Mouse (Mus musculus): ENCODE data around the gene Man1a2. TPM values are rescaled to one million over a fixed set of nuclear protein-coding genes. Genes with fewer than 3 reads are reported as not detected.

The Man1a2 gene
- polyA plus RNA-seq, 1 experiment = 7.1 TPM

- TF ChIP-seq MAX (IDR thresholded peaks at IDR 0.05) = no peak
- no peak for TF ChIP-seq MYOD1 (IDR thresholded peaks at IDR 0.05; ENCODE audit: control insufficient read depth, insufficient read length, low read depth)
- TF ChIP-seq FOSL1 (IDR thresholded peaks at IDR 0.05; ENCODE audit: insufficient read depth, low read length, poor library complexity, severe bottlenecking) = no peak
- TF ChIP-seq MYOG (IDR thresholded peaks at IDR 0.05; ENCODE audit: control insufficient read depth, extremely low read depth, insufficient read length) = no peak
- TF ChIP-seq CEBPB (IDR thresholded peaks at IDR 0.05; ENCODE audit: low read depth) = no peak
- TF ChIP-seq CTCF (IDR thresholded peaks at IDR 0.05; ENCODE audit: control insufficient read depth, insufficient read depth, insufficient read length) = no peak
- Histone ChIP-seq H3K27me3 (ENCODE audit: control insufficient read depth, insufficient read depth, insufficient read length) (no peaks in the 10 kb centered on the region), H3ac (ENCODE audit: control insufficient read depth, insufficient read length, low read depth) (no peak overlapping the region), H3K4me3 (ENCODE audit: insufficient read depth, poor library complexity, severe bottlenecking) (no peak overlapping the region), H3K79me3 (ENCODE audit: low read depth) (no peaks in the 10 kb centered on the region), H3K79me2 (ENCODE audit: control insufficient read depth, insufficient read depth) (no peaks in the 10 kb centered on the region), H3K36me3 (ENCODE audit: control insufficient read depth, insufficient read depth) (no peaks in the 10 kb centered on the region)
Measured at GRCm38 (mm10) chr3:100530919-100531318, 154.4 kb downstream of the Man1a2 start.

- Histone ChIP-seq H3K79me3 (ENCODE audit: low read depth) (no peaks in the 10 kb centered on the region), H3K36me3 (ENCODE audit: control insufficient read depth, insufficient read depth) (no peaks in the 10 kb centered on the region), H3K79me2 (ENCODE audit: control insufficient read depth, insufficient read depth) (no peaks in the 10 kb centered on the region), H3K27me3 (ENCODE audit: control insufficient read depth, insufficient read depth, insufficient read length) (no peaks in the 10 kb centered on the region), H3K4me3 (ENCODE audit: insufficient read depth, poor library complexity, severe bottlenecking) (no peak overlapping the region), H3ac (ENCODE audit: control insufficient read depth, insufficient read length, low read depth) (no peak overlapping the region)
- TF ChIP-seq MYOD1 (IDR thresholded peaks at IDR 0.05; ENCODE audit: control insufficient read depth, insufficient read length, low read depth) (no peak), USF1 (IDR thresholded peaks at IDR 0.05; ENCODE audit: low read depth) (no peak), MYOG (IDR thresholded peaks at IDR 0.05; ENCODE audit: control insufficient read depth, extremely low read depth, insufficient read length) (no peak), FOSL1 (IDR thresholded peaks at IDR 0.05; ENCODE audit: insufficient read depth, low read length, poor library complexity, severe bottlenecking) (no peak), CTCF (IDR thresholded peaks at IDR 0.05; ENCODE audit: control insufficient read depth, insufficient read depth, insufficient read length) (no peak), CEBPB (IDR thresholded peaks at IDR 0.05; ENCODE audit: low read depth) (no peak), MAX (IDR thresholded peaks at IDR 0.05) (no peak)
Measured at GRCm38 (mm10) chr3:100530244-100530788, 155.0 kb downstream of the Man1a2 start.

DNA sequence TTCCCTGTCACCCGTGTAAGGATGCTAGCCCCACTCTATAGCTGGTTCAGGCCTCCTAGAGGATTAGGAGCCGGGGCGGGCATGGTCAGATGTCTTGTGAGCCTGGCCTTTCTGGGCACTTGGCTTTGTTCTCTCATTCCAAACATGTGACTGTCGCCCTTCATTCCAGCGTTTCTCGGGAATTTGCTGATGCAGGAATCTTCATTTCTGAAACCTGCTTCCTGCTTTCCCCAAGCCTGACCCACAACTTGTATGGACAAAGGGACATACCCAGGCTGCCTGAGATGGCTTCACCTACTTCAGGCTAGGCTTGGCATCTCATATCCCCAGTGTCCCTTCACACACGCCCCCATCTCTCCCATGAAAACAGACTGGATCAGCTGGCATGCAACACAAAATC lies 162.6 kb downstream of the Man1a2 start:
- H3K36me3 ChIP-seq (ENCODE audit: control insufficient read depth, insufficient read depth) = no peaks in the 10 kb centered on the region
- TF ChIP-seq MYOG (IDR thresholded peaks at IDR 0.05; ENCODE audit: control insufficient read depth, extremely low read depth, insufficient read length) = no peak
- no peak for TF ChIP-seq CTCF (IDR thresholded peaks at IDR 0.05; ENCODE audit: control insufficient read depth, insufficient read depth, insufficient read length)
- no peak for TF ChIP-seq USF1 (IDR thresholded peaks at IDR 0.05; ENCODE audit: low read depth)
- no peak for TF ChIP-seq CEBPB (IDR thresholded peaks at IDR 0.05; ENCODE audit: low read depth)
- no peak for TF ChIP-seq MAX (IDR thresholded peaks at IDR 0.05)
- no peak for TF ChIP-seq FOSL1 (IDR thresholded peaks at IDR 0.05; ENCODE audit: insufficient read depth, low read length, poor library complexity, severe bottlenecking)
- no peak for TF ChIP-seq MYOD1 (IDR thresholded peaks at IDR 0.05; ENCODE audit: control insufficient read depth, insufficient read length, low read depth)
- H3K79me3 ChIP-seq (ENCODE audit: low read depth) = no peaks in the 10 kb centered on the region
- H3K27me3 ChIP-seq (ENCODE audit: control insufficient read depth, insufficient read depth, insufficient read length) = no peaks in the 10 kb centered on the region
- no peak overlapping the region for H3ac ChIP-seq (ENCODE audit: control insufficient read depth, insufficient read length, low read depth)
- no peaks in the 10 kb centered on the region for H3K79me2 ChIP-seq (ENCODE audit: control insufficient read depth, insufficient read depth)
- no peak overlapping the region for H3K4me3 ChIP-seq (ENCODE audit: insufficient read depth, poor library complexity, severe bottlenecking)

- no peak overlapping the region for H3ac ChIP-seq (ENCODE audit: control insufficient read depth, insufficient read length, low read depth)
- no peaks in the 10 kb centered on the region for H3K79me3 ChIP-seq (ENCODE audit: low read depth)
- no peaks in the 10 kb centered on the region for H3K36me3 ChIP-seq (ENCODE audit: control insufficient read depth, insufficient read depth)
- no peak for TF ChIP-seq CTCF (IDR thresholded peaks at IDR 0.05; ENCODE audit: control insufficient read depth, insufficient read depth, insufficient read length)
- no peak for TF ChIP-seq USF1 (IDR thresholded peaks at IDR 0.05; ENCODE audit: low read depth)
- TF ChIP-seq CEBPB (IDR thresholded peaks at IDR 0.05; ENCODE audit: low read depth) = no peak
- no peak for TF ChIP-seq MYOG (IDR thresholded peaks at IDR 0.05; ENCODE audit: control insufficient read depth, extremely low read depth, insufficient read length)
- TF ChIP-seq MAX (IDR thresholded peaks at IDR 0.05) = no peak
- TF ChIP-seq MYOD1 (IDR thresholded peaks at IDR 0.05; ENCODE audit: control insufficient read depth, insufficient read length, low read depth) = no peak
- no peak for TF ChIP-seq FOSL1 (IDR thresholded peaks at IDR 0.05; ENCODE audit: insufficient read depth, low read length, poor library complexity, severe bottlenecking)
- H3K27me3 ChIP-seq (ENCODE audit: control insufficient read depth, insufficient read depth, insufficient read length) = no peaks in the 10 kb centered on the region
- H3K4me3 ChIP-seq (ENCODE audit: insufficient read depth, poor library complexity, severe bottlenecking) = no peak overlapping the region
- H3K79me2 ChIP-seq (ENCODE audit: control insufficient read depth, insufficient read depth) = no peaks in the 10 kb centered on the region
Measured at GRCm38 (mm10) chr3:100521626-100522025, 163.7 kb downstream of the Man1a2 start.

- no peak overlapping the region for H3K4me3 ChIP-seq (ENCODE audit: insufficient read depth, poor library complexity, severe bottlenecking)
- H3K79me2 ChIP-seq (ENCODE audit: control insufficient read depth, insufficient read depth) = no peaks in the 10 kb centered on the region
- no peak overlapping the region for H3ac ChIP-seq (ENCODE audit: control insufficient read depth, insufficient read length, low read depth)
- H3K79me3 ChIP-seq (ENCODE audit: low read depth) = no peaks in the 10 kb centered on the region
- no peaks in the 10 kb centered on the region for H3K36me3 ChIP-seq (ENCODE audit: control insufficient read depth, insufficient read depth)
- H3K27me3 ChIP-seq (ENCODE audit: control insufficient read depth, insufficient read depth, insufficient read length) = no peaks in the 10 kb centered on the region
- TF ChIP-seq USF1 (IDR thresholded peaks at IDR 0.05; ENCODE audit: low read depth) (no peak), MYOD1 (IDR thresholded peaks at IDR 0.05; ENCODE audit: control insufficient read depth, insufficient read length, low read depth) (no peak), MYOG (IDR thresholded peaks at IDR 0.05; ENCODE audit: control insufficient read depth, extremely low read depth, insufficient read length) (no peak), FOSL1 (IDR thresholded peaks at IDR 0.05; ENCODE audit: insufficient read depth, low read length, poor library complexity, severe bottlenecking) (no peak), CTCF (IDR thresholded peaks at IDR 0.05; ENCODE audit: control insufficient read depth, insufficient read depth, insufficient read length) (no peak), CEBPB (IDR thresholded peaks at IDR 0.05; ENCODE audit: low read depth) (no peak), MAX (IDR thresholded peaks at IDR 0.05) (no peak)
Measured at GRCm38 (mm10) chr3:100515754-100516141, 169.6 kb downstream of the Man1a2 start.
